Mouse (Mus musculus) cerebellum, adult 18-20 months (tissue): ENCODE results near the gene Srgap1.
"Not testable (repeated sequence)": the region's sequence is repeated elsewhere in the genome, so short reads cannot be mapped to it uniquely, and the experiment has no call there.

Experiments used
- DNase-seq, 2 experiments: peaks; one replicate each; pipeline ENCODE4 v3.0.0; 2021

Srgap1 gene

GRCm38 (mm10) chr10:121807771-121808170 lies 239.3 kb downstream of the Srgap1 start:
- DNase-seq, result no peak

GRCm38 (mm10) chr10:121806806-121807205 lies 240.3 kb downstream of the Srgap1 start:
- DNase-seq, result no peak

- no peak for DNase-seq
Measured at GRCm38 (mm10) chr10:121805933-121806341, 241.2 kb downstream of the Srgap1 start.

GRCm38 (mm10) chr10:121804551-121804950 lies 242.6 kb downstream of the Srgap1 start:
- DNase-seq, result no peak

GRCm38 (mm10) chr10:121800041-121800440 lies 247.1 kb downstream of the Srgap1 start:
- DNase-seq, result no peak

- DNase-seq, result no peak
Measured at GRCm38 (mm10) chr10:121796027-121796802, 250.9 kb downstream of the Srgap1 start.

- no peak for DNase-seq
Measured at GRCm38 (mm10) chr10:121794486-121794885, 252.6 kb downstream of the Srgap1 start.

GRCm38 (mm10) chr10:121792661-121793060 lies 254.5 kb downstream of the Srgap1 start:
- no peak for DNase-seq

- DNase-seq, result no peak
Measured at GRCm38 (mm10) chr10:121790078-121790477, 257.0 kb downstream of the Srgap1 start.

GRCm38 (mm10) chr10:121788536-121788935 lies 258.6 kb downstream of the Srgap1 start:
- DNase-seq, result no peak

- no peak for DNase-seq
Measured at GRCm38 (mm10) chr10:121781159-121781558, 266.0 kb downstream of the Srgap1 start.

GRCm38 (mm10) chr10:121775990-121776389 lies 271.1 kb downstream of the Srgap1 start:
- no peak for DNase-seq

GRCm38 (mm10) chr10:121773813-121774212 lies 273.3 kb downstream of the Srgap1 start:
- no peak for DNase-seq

- DNase-seq, result no peak
Measured at GRCm38 (mm10) chr10:121770624-121771577, 276.2 kb downstream of the Srgap1 start.

GRCm38 (mm10) chr10:121769711-121770110 lies 277.4 kb downstream of the Srgap1 start:
- no peak for DNase-seq

- DNase-seq, result not testable (repeated sequence)
Measured at GRCm38 (mm10) chr10:121767295-121767694, 279.8 kb downstream of the Srgap1 start.

GRCm38 (mm10) chr10:121765174-121766057 lies 281.7 kb downstream of the Srgap1 start:
- no peak for DNase-seq

GRCm38 (mm10) chr10:121764469-121765173 lies 282.5 kb downstream of the Srgap1 start:
- no peak for DNase-seq

GRCm38 (mm10) chr10:121763191-121763590 lies 283.9 kb downstream of the Srgap1 start:
- DNase-seq, result no peak

- no peak for DNase-seq
Measured at GRCm38 (mm10) chr10:121762141-121762540, 285.0 kb downstream of the Srgap1 start.

- no peak for DNase-seq
Measured at GRCm38 (mm10) chr10:121759095-121759494, 288.0 kb downstream of the Srgap1 start.

GRCm38 (mm10) chr10:121756677-121757076 lies 290.4 kb downstream of the Srgap1 start:
- DNase-seq, result no peak
